Mouse (Mus musculus): ENCODE results near the gene Klb.

GRCm38 (mm10) chr5:65422803-65423202 lies 74.7 kb downstream of the Klb start:
- TF ChIP-seq GATA1 (IDR thresholded peaks at IDR 0.05; ENCODE audit: low read length), result no peak
- TF ChIP-seq TAL1 (IDR thresholded peaks at IDR 0.05; ENCODE audit: low read length), result no peak

All from erythroblast, embryonic 14.5 days (primary cell).